Mouse (Mus musculus) kidney, adult 2 months (tissue): Measurements from ENCODE around the gene Sowaha.

Source experiments
- CTCF ChIP-seq: fragments of 200-500 bp; conservative IDR thresholded peaks from 2 replicates; pipeline ENCODE4 v1.5.1; 2011; ENCODE audit warnings: low read depth, mild to moderate bottlenecking, control low read depth, low read length, moderate library complexity, mixed read lengths; ENCODE audit not compliant: insufficient read depth, insufficient read length
- POLR2A ChIP-seq: fragments of 200-500 bp; IDR thresholded peaks from one replicate; pipeline ENCODE4 v1.6.1; 2011; ENCODE audit warnings: low read depth, low read length, control low read depth

DNA sequence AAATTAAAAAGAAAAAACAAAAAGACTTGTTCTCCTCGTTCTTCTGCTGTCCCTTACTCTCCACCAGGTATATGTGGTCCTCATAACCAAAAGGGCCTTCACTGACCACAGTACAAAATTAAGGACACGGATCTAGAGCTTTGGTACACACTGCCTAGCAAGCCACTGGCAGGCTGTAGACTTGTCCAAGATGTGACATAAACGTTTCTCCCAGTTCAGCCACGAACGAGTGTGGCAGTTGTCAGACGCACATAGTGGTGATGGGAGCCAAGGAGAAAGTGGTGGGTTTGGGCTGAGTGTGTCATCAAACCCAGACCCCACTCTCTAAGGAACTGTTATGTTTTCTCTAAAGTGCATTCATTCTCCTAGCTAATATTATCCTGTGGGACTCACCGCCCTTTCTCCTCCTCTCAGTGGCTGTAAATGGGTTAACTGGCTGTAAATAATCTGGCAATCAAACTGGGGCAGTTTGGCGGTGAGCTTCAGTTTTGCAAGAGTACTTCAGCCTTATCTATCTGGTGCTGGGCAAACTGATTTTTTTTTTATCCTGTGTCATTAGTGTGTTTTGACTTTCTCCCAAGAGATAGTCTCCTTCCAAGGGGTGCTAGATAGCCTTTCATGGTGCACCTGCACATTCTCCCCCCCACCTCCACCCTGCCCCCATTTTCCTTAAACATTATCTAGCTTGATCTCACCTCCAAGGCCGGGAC, 48.6 kb downstream of the Sowaha start:
- TF ChIP-seq POLR2A (no peak), CTCF (no peak)
